Mouse (Mus musculus) mesoderm, embryonic 11.5 days (tissue): ENCODE measurements around the gene Sgms1.
A peak's percentile ranks its signal among the peaks of the same experiment; 100 is the strongest.

Experiments
- DNase-seq: peaks from one replicate; pipeline ENCODE4 v3.0.0-alpha.2; 2012; ENCODE audit warnings: low read depth, low spot score

The Sgms1 gene

DNA sequence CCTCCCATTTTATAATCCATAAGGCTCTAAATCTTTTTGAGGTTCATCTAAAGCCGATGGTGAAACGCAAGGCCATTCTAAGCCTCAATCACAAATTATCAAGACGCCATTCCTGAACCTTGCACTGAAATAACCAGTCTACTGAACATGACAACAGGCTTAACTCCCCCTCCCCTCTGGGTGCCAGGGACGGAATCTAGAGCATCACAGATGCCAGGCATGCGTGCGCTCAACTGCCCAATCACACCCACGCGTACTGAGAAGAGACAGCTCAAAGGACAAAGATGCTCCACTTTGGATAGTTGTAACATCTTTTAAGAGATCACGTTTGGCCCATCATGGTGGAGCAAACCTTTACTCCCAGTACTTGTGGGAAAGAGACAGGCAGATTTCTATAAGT is 146.3 kb downstream of the Sgms1 start:
- DNase-seq: no peak

DNA sequence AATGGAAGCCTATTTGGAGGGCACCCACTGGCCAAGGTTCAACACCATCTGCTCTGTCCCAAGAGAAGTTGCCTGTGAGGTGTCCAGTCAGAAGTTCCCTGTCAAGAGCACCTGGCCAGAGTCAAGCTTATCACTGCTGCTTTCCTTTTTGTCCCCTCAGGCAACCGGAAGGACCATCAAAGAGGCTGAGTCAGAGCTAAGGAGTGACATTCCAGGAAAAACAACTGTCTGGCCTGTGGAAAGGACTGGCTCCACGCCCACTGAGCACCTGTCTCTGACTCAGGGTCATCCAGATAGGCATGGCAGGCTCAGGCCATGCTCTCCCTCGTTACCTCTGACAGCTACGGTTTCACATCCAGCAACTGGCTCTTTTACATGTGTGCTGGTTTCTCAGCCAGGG is 147.4 kb downstream of the Sgms1 start:
- DNase-seq: no peak

- no peak for DNase-seq
These were observed 149.0 kb downstream of the Sgms1 start for GRCm38 (mm10) chr19:32240417-32240990.

DNA sequence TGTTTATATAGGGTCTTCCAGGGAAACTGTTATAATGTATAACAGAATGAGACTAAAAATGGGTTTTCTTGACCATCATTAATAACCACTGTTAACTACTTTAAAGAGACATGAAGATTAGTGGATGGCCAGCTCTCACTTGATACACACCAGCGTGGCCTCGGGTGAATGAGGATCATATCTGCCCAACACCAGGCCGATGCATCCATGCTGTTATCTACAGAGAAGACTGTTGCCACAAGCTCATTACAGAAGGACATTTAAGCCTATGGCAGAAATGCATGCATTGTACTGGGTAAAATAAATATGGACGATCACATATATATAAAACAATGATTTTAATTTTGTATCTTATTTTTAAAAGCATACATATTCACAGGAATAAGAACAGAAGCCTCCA is 149.6 kb downstream of the Sgms1 start:
- no peak for DNase-seq

GRCm38 (mm10) chr19:32239459-32239792 is 150.1 kb downstream of the Sgms1 start:
- no peak for DNase-seq

- no peak for DNase-seq
These were observed 150.6 kb downstream of the Sgms1 start for GRCm38 (mm10) chr19:32238722-32239458.

- DNase-seq: peak; percentile 32
These were observed 151.8 kb downstream of the Sgms1 start for GRCm38 (mm10) chr19:32237685-32238084.

DNA sequence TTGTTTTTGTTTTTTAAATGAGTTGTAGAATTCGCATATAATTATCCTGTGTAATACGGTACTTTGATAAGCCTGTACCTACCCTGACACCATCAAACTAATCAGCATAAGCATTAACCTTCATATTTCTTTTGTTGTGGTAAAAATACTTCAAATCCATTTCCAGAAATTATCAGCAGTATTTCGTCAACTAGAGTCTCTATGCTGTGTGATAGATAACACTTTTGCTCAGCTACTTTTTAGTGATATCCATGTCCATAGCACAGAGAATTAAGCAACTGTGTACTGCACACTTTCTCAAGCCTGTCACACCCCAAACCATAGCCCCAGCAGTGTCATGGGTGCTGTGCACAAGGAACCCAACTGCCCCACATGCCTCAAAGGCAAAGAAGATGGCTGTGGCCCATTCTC is 152.3 kb downstream of the Sgms1 start:
- no peak for DNase-seq

DNA sequence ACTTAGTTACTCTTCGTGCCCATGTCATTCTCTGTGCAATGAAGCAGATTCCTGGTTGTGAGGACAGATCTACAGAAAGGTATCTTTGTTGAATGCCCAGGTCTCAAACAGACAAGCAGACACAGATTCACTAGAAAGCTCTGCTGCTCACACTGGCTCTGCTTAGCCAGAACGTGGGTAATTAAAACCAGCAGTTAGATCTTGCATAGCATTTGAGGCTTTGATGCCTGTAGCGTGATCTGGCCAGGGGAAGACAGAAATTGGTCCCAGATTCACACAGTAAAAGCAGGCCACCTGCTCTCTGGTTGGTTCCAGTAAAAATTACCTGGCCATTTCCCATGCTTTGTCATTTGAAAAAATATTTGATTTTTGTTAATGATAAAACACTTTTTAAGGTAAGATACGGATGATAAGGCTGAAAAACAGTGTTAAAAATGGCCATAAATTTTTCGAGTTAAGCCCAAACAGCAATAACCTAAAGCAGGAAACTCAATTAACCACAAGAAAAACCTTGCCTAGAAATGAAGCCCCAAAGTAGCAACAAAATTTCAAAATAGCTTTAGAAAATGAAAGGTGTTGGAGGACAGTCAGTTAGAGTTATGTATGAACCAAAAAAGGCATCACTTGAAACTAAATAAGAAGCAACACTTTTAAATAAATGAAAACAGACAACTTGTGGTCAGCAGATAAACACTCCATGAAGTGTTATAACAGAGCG is 154.6 kb downstream of the Sgms1 start:
- no peak for DNase-seq

GRCm38 (mm10) chr19:32231292-32231691 is 158.2 kb downstream of the Sgms1 start:
- DNase-seq: no peak

- DNase-seq: no peak
These were observed 158.7 kb downstream of the Sgms1 start for GRCm38 (mm10) chr19:32230798-32231197.

DNA sequence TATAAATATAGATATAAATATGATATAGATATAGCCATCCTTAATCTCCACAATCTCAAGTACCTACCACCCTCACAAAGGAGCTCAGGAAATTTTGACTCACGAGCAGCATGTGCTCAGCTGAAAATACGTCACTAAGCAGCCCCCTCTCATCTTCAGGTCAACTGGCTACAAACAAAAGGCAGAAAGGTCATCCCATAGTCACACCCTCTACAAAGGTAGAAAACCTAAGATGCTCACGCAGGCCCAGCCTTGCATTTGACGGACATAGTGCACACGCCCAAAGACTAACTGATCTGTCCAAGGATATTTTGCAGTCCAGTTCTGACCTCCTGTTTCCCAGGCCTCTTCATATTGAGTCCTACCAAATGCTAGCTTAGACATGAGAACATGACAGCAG is 159.2 kb downstream of the Sgms1 start:
- no peak for DNase-seq

GRCm38 (mm10) chr19:32229776-32230175 is 159.7 kb downstream of the Sgms1 start:
- no peak for DNase-seq

DNA sequence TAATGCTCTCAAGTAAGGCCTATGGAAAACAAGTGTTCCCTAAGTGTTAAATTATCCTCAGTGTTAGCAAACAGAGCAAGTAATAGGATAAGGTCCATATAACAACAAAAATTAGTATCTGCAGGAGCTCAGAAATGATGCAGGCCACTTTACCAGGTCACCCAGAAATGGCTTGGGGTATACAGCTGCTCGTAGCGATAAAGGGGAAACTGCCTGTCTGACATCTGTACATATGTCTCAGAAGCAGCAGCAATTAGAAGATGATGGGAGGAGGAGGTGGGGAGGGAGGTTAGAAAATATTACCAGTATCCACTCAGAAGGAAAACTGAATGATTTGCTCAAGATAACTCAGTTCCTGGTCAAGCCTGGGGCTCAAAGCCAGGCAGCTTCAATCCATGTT is 162.3 kb downstream of the Sgms1 start:
- no peak for DNase-seq

GRCm38 (mm10) chr19:32225097-32225490 is 164.4 kb downstream of the Sgms1 start:
- DNase-seq: no peak

- no peak for DNase-seq
These were observed 165.0 kb downstream of the Sgms1 start for GRCm38 (mm10) chr19:32224318-32225096.

- DNase-seq: peak; percentile 23
These were observed 165.8 kb downstream of the Sgms1 start for GRCm38 (mm10) chr19:32223751-32224174.

GRCm38 (mm10) chr19:32222083-32222482 is 167.4 kb downstream of the Sgms1 start:
- DNase-seq: no peak

- DNase-seq: no peak
These were observed 168.5 kb downstream of the Sgms1 start for GRCm38 (mm10) chr19:32220991-32221390.

DNA sequence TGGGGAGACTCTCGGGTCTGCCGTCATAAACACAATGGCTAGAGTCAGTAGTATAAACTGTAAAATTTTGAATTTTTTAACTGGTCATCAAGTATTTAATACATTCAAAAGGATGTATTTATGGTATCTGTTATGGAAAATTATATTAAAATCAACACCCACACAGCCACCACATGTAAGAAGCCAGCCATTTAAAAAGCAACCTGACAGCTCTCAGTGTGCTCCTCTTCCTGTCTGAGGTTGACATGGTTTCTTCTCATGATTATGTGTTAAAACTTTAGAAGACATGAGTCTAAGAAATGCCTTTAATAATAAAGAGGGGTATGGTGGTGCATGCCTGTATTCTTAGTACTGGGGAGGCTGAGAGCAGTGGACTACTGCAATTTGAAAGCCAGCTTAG is 172.8 kb downstream of the Sgms1 start:
- no peak for DNase-seq

DNA sequence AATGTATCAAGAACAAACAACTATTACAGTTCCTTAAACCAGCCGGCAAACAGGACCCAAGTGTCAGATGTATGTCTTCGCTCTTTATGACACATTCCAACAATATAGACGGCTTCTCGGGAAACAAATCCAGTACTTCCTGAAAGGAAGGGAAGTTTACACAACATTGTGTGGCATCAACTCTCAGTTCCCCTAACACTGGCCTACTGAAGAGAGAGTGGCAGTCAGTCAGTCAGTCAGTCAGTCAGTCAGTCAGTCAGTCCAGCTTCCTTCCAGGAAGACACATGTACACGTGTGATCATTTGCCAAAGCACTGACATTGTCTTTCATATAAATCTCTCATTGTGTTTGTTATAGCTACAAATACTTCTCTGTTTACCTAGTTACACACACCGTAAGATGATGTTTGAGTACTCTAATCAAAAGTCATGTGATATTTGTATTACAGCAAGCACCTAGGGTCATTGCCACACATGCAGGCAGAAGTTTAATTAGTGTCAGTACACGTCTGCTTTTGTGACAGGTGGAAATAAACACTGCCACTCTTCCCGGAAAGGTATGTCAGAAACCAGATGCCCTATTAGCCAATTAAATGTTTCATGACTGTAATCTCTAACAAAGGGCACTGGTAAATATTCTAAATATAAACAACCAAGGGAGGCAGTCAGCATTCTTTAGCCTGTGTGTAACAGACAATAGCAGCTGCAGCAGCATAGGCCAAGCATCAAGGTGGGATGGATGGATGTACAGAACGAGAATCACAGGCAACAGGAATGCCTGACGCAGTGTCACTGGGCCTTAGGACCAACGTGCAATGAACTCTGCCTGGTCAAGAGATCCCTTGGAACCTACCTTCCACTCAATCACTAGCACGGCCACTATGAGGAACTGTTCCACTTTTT is 174.4 kb downstream of the Sgms1 start:
- DNase-seq: no peak
